Mouse (Mus musculus) G1E-ER4 (cell line): Measurements from ENCODE around the gene Kynu. TPM values are rescaled to one million over a fixed set of nuclear protein-coding genes. Genes with fewer than 3 reads are reported as not detected.

Source experiments
- GATA1 ChIP-seq: IDR thresholded peaks from one replicate; pipeline ENCODE4 v1.8.0; 2012; ENCODE audit warnings: low read length, inconsistent platforms
- polyA plus RNA-seq: library from polyadenylated mRNA; stranded (reverse); fragments of >175 nt; gene quantifications from 2 replicates; pipeline ENCODE4 v1.2.3, GENCODE M21; 2012

Gene Kynu
- polyA plus RNA-seq, 1 experiment: not detected

- no peak for TF ChIP-seq GATA1
These were observed 172.1 kb downstream of the Kynu start for GRCm38 (mm10) chr2:43727181-43727580.

GRCm38 (mm10) chr2:43727693-43728092 lies 172.6 kb downstream of the Kynu start:
- no peak for TF ChIP-seq GATA1

GRCm38 (mm10) chr2:43728831-43729230 lies 173.7 kb downstream of the Kynu start:
- no peak for TF ChIP-seq GATA1

Other genes with a start within 250 kb of the Kynu start
- gene Arhgap15, start 193.5 kb downstream of the Kynu start, polyA plus RNA-seq: 0.29 and 0.31 TPM in 2 replicates